Mouse (Mus musculus) left cerebral cortex, adult 8-10 months (tissue): ENCODE measurements around the gene Chuk. TPM values are rescaled to one million over a fixed set of nuclear protein-coding genes. Genes with fewer than 3 reads are reported as not detected.

Experiments used
- DNase-seq, 2 experiments: peaks; one replicate each; pipeline ENCODE4 v3.0.0; 2022; ENCODE audit warnings: low spot score in 2 of 2
- total RNA-seq, 4 experiments: library from RNA; stranded (reverse); gene quantifications; 2 replicates each; pipeline ENCODE4 v1.2.4; 2022

Chuk gene
- total RNA-seq, 4 experiments from 2014 or later = 39.6 to 46.5 (median 44.0) TPM

DNA sequence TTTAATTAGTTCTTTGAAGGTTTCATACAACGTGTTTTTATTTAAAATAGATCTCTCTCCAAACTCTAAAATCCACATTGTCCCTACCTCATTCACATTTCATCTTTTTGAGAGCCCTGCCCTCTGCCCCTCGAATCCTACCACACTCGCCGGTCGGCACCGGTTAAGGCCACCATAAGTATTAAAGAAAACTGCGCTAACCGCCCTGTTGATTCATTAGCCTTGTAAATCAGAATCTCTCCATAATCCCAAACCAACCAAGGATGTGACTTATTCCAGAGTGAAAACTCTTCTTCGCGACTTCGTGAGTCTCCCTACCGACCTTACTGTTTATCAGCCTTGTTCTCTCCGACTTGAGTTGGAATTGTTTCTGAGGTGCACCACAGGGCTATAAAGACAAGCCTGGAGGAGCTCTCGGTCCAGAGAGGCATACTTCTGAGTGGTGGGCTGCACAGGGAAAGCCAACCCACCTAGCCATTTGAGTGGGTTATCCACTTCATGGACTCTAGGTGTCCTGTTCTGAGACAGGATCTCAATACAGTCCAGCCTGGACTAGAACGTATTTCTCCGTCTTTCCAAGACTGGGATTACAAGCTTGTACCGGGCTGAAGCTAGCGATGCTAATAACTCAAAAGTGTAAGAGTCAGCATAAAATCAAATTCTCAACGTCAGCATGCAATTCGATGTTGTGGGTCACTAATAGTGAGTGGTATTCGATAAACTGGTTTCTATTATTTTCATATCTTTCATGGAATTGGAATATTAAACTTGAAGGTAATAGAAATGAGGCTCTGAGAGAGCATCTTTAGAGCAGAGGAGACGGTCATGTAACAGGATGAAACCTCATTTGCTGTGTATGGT is 611 bp upstream of the Chuk start:
- DNase-seq = no peak

DNA sequence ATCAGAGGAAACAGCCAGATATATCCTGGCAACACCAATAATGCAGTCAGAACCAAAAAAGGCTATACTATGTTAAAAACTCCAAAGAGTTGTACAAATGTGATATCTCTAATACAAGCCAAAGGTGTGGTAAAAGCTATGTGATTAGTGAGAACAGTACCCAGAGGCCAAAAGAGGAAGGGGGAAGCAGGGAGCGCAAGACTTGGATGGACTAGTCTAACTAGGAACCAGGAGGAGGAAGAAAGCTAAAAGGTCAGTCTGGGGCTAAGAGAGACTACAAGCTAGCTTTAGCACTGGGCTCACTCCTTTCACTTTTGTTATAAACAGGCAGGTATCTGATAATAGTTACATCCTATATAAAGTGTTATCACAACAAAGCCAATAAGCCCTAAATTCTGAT is 2.9 kb downstream of the Chuk start:
- DNase-seq = no peak

DNA sequence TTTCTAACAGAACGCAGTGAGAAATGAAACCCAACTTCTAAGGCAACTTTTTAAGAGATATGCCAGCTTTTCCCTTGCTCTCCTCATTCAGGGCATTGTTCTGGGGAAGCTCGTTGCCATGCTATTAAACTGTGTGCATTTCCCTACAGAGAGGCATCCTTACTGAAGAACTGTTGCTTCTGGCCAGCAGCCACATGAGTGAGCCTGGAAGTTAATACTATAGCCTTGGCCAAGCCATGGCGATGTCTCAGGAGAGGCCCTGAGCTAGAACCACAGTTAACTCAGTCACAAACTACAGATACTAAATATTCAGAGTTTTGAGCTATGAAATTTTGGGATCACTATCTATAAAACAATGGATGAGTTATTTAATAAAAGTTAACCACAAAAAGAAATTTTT is 4.3 kb downstream of the Chuk start:
- no peak for DNase-seq

DNA sequence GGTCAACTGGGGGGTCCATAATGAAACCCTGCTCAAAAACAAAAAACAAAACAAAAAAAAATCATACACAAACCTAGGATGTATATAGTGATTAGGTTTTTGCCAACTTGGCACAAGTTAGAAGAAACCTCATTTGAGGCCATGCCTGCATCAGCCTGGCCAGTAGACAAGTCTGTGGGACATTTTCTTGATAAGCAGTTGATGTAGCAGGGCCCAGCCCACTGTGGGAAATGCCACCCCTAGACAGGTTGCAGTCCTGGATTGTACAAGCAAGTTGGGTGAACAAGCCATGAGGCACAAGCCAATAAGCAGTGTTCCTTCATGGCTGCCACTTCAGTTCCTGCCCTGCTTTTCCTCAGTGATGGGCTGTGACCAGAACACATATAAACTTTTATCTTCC is 6.4 kb downstream of the Chuk start:
- no peak for DNase-seq

DNA sequence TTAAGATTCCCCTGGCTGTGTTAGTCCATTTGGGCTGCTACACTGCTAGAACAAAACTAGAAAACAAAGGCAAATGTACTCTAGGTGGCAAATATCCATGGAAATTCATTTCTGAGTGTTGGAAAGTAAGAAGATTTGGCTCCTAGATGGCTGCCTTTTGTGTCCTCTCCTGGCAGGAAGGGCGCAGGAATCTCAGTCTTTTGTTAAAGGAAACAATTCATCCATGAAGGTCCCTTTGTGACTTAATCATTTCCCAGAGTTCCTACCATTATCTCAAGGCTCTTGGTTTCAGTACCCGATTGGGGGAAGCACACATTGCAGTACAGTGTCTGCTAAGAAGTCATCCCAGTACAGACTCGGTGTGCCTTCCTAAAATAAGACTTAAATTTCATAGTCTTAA is 21.0 kb downstream of the Chuk start:
- DNase-seq = no peak

DNA sequence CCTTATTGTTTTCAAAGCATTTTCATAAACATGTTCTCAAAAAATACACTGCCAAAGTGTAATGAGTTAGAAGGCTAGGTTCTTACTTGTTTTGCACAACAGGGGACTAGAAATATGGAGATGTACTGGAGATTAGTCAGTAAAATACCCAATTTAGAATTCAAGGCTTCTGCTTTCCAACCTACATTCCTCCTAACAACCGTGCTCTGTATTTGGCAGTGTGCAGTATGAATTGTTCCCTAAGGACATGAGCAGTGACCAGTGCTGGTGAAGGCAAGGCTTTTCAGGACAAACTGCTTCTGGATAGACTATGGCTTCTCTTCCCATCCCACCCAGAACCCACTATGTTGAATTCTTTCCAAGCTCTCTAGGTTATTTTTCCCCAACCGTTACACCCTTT is 26.4 kb downstream of the Chuk start:
- no peak for DNase-seq

DNA sequence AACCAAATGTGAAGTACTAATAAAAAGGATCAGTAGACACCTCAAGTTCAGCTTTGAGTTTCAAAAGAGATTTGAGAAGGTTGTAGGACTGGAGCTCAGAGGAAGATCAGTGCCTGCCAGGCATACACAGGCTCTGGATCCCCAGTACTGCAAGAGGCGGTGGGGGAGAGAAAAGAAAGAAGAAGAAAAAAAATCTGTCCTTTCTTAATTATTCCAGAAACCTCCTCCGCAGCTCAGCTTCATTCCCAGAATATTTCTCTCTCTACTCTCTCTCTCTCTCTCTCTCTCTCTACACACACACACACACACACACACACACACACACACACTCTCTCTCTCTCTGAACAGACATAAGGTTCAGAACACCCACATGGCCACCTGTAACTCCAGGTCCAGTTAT is 27.3 kb downstream of the Chuk start:
- no peak for DNase-seq

DNA sequence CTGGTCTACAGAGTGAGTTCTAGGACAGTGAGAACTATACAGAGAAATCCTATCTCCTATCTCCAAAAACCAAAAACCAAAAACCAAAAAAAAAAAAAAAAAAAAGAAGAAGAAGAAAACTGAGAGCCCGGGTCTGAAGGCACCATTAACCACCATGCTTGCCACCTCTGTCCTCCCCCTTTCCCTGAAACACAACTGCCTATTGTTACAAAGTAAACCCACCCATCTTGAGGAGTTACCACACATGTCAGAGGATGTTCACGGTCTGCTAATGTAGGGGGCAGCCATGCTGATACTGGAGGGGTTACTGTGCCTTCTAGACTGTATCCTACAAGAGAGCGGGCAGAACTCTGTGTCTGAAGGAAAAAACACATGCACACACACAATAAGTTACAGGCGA is 30.3 kb downstream of the Chuk start:
- DNase-seq = no peak

DNA sequence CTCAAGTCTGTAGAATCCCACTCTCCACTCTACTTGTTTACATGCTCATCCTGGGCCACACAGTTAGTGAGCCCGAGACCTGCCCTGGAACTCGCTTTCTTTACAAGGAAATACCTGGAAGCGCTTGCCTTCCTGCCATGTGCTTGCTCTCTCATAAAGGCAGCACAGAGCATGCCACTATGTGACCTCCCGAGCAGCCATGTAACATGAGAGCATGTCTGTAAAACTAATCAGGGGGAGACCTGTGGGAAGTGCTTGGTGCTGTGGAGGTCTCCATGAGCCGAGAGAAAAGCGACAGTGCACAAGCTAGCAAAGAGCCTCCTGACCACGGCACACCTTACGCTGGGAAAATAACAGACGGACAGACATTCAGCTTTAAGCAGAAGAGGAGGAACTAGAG is 30.8 kb downstream of the Chuk start:
- DNase-seq = no peak

DNA sequence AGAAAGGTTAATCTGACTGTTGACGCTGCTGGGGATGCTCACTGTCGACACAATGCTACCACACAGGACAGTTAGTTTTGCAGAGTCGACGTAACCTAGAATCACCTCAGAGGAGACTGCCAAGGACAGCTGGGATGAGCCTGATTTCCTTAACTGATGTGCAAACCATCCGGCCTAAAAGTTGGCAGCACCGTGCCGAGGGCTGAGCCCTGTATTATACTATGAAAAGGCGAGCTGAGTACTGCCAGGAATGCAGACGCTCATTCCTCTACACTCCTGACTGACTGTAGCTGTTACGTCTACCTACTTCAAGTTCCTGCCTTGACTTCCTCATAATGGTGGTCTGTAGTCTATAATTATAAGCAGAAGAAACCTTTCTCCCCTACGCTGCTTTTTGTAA is 32.3 kb downstream of the Chuk start:
- no peak for DNase-seq

DNA sequence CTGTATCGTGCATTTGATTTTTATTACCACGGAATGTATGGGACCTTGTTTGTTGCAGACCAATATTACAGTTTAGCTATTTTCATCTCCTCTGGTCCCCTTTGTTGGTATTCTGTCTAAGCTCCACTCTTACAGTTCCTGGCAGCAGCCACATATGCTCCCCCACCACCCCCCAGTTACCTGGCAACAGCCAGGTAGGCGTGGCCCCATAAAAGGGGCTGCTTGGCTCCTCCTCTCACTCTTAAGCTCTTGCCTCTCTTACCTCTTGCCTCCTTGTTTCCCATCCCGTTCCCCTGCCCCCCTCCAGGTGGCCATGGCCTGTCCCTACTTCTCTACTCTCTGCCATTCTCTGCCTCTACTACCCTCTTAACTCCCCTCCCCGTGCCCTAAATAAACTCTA is 36.1 kb downstream of the Chuk start:
- no peak for DNase-seq

DNA sequence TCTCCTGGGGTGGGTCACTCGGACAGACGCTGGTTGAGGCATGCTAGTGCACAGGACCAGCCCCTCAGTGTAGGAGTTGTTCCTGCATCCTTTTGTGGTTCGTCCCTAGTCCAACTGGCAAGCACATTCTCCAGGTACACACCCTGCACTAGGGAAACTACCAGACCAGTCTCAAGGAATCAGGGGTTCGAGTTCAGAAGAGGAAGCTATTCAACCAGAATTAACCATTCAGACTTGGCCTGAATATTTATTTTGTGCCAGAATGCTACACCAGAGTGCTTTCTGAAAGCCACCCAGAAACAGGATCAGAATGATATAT is 37.4 kb downstream of the Chuk start:
- DNase-seq = no peak

DNA sequence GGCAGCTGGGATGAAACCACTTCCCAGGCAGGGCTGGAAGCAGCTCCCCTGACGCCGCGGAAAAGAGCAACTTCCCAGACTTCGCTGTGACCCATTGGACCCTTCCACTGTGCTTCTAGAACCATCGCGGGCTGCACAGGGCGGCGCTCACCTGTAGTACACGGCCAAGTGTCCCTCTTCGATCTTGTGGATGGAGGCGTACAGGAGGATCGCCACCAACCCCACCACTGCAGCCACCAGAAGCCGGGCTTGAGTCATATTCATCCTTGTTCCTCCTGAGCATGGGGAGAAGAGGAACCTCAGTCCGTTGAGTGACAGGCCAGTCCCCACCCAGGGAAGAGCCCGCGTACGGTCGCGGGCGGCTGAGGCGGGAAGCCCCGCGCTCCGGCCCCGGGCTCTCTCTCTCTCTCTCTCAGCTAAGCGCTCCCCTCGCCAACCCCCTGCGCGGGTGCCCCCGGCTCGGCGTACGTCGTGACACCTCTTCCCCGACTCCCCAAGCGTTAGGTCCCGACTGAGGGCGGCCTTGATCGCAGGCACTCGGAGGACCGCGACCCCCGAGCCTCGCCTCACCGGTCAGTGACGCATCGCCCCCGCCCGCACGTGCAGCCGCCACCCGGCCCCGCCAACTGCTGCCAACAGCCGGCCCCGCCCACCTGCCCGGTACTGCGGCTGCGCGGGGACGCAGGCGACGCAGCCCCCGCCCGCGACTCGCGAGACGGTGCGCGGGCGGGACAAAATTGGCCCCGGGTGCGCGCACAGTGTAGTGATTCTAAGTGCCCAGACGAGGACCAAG is 38.0 kb downstream of the Chuk start, which contains the start of gene Erlin1:
TSS of gene Erlin1 (minus strand) at position 665 of the 793 bp plus-strand sequence.
- peak; percentile 81 to 85 for DNase-seq

DNA sequence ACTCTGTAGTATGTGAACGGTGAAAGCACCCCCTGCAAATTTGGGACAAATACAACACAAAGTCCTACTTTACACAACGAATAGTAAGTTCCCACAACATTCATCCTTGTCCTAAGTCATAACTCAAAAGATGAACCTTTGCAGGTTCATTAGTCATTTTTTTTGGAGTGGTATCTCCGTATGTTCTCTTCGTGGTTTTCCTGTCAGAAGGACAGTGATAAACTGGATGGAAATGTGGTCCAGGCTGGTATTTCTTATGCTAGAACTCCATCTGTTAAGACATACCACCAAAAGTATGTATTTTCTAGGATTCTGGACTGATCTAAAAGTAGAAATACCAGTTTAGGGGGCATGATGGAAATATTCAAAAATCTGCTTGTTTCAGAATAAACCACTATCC is 39.0 kb downstream of the Chuk start:
- no peak for DNase-seq

DNA sequence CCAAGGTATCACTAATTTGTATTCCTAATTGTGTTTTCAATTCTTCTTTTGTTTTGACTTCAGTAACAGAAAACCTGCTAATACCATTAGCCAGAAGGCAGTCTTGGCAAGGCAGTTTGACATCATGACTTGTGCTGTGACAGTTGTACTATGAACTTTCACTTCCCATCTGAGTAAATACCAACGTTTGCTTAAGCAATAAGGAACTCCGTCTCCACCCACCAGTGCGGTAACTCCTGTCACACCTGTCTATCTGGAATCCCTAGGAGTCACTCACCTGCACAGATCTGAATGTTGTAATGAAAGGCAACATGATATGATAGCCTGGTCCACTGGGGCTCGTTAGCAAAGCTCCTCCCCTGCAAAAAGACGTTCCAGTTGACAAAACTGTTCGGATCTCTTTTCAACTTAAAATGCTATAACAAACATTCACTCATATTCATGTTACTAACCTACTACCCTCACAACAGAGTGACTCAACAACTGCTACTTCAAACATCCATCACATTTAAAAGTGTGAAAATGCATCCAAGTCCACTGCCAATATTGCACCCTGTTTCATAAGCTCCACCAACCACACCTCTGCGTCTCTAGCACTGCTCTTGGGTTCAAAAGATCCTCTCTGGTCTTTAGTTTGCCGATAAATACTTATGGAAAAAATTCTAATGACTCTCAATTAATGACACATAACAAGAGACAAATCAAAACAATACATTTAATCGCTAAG is 39.8 kb downstream of the Chuk start:
- no peak for DNase-seq

DNA sequence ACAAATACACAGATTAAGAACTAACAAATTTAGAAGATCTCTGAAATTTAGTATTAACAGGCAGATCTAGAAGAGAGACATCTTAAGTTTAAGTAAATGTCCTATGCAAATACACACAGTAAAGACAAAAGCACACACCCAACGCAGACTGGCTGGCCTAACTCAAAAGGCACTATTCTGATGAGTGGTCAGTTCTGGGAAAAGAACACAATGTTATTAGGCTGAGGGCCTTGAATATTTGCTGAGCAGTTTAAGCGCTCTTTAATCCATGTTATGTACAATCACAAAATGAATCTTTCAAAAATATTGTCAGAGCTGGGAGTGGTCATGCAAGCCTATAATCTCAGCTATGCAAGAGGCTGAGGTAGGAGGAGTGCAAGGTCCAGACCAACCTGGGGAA is 42.5 kb downstream of the Chuk start:
- DNase-seq = no peak

DNA sequence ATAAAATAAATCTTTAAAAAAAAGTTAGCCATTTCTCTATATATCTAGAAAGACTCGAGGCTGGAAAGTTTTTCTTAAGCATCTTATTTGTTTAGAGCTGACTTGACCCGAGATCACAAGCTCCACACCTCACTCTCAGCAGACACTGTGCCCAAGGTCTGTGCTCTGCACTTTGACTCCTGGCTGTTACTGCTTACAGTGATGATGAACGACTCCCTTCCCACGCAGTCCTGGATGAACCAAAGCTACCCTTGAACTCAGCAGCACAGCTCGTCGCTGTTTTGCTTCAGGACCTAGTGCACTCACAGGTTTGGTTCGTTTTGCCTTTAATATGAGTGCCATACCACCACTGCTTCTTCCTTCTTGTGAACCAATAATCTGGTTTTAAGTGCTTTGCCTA is 43.5 kb downstream of the Chuk start:
- DNase-seq = no peak

DNA sequence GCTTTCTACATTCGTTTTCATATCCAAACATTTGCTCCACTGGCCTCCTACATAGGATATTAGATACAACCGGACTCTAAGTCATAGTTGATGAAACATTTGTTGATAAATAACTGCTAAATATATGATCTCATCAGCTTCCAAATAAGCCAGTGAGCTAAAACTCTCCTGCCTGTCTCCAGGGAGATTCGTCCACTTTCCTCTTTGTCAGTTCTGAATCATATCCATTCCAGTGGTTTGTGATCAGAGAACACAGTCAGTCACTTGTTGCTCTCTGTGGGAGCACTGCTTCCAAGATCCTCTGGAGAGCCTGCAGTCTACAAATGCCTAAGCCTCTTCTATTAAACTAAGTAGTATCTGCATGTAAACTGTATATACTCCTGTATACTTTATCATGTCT is 47.1 kb downstream of the Chuk start:
- DNase-seq = no peak

DNA sequence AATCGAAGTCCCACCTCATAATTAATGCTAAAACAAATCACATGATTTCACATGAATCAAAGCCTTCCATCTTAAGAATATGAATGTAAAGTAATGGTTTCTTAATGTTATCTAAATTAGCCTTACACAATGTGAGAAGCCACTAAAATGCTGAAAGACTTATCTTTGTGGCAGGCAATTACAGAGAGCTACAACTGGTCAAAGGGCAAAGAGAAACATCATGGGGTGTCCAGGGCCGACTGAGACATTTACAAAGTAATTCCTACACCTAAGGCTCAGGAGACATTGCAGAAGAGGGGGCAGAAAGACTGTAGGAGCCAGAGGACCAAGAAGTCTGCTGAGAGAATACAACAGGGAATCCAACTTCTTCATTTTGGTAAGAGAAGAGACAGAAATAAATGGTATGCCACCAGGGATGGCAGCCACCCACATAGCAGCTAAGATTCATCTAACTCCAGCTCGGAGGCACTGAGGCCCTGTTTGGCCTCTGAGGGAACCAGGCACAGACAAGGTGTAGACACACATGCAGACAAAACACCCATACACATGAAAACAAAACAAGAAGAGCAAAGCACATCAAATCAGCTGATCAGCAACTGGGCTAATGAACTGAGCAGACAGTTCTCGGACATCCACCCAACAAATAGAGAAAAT is 52.0 kb downstream of the Chuk start:
- no peak for DNase-seq

DNA sequence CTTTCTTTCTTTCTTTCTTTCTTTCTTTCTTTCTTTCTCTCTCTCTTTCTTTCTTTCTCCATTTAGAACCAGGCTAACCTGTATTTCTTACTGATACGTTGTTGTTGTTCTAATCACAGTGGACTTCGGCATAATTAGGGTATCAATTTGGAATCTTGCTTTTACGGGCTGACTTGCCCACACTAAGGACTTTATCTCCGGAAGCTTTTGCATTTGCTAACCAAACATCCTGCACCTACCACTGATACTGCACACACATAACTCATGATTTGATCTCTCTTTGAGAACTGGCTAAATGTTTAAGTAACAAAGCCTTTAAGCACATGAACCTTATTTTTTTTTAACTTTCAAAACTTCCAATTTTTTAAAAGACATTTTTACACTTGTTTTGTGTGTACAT is 56.9 kb downstream of the Chuk start:
- no peak for DNase-seq

DNA sequence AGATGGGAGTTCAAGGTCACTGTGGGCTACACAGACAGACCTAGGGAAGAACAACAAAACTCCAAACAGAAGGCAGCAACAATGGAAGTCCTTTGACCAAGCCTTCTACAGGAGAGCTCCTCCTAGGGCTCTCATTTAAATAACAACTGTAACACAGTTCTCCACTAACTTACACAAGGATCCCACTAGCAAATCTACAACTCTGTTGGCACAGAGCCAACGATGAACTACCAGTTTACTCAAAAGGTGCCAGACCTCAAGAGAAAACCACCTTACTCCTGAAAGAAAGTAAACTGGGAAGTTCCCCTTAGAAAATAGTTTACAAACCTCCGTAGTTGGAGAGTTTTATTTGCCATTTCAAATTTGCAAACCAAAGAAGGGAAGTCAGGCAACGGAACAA is 58.0 kb downstream of the Chuk start:
- DNase-seq = no peak

DNA sequence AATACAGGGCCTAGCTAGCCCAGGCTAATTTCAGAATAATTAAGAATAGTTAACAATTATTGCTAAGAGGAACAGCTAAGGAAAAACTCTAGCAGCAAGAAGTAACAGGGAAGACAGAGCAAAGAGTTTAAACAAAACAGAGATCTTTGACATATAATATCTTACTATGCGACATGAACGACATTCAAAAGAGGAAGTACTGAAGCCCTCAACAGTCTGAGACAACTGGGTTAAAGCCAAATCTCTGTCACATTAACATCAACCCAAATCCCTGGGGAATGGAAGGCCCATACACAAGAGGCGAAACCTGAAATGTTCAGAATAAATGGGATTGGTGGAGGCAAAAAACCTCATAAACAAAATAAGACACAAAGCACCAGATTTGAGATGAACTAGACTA is 61.4 kb downstream of the Chuk start:
- DNase-seq = no peak
